20 mouse cellular contexts compared by ENCODE assay signal in genomic region chr13:109175281-109175680, GRCm38 (mm10).
DNase-seq lines count a peak whose midpoint lies in the region; ATAC-seq and TF ChIP-seq lines count a peak whose summit lies in the region.
"Had no signal": no experiment of that assay in that cellular context is flagged by ENCODE, and none has a peak within 500 bp of the region (broad histone marks: within the 10 kb centered on the region; RNA-seq: fewer than 3 reads in every experiment).

No protein-coding gene starts in this region.

- ATAC-seq in kidney, embryonic 15.5 days (replicated peaks; ENCODE audit: low FRiP score): no peak
- ATAC-seq: activated CD4-positive, CD25-positive, alpha-beta regulatory T cell, adult 4 months; CD4-positive, CD25-positive, alpha-beta regulatory T cell, adult 4 months; forebrain, embryonic 14.5 days; forebrain, postnatal 0 days; intestine, embryonic 15.5 days had no signal

- WGBS in kidney, embryonic 15.5 days: 72% methylated on average over 6 of the region's 6 CpGs

- no peak overlapping the region for H3K27ac ChIP-seq in kidney, embryonic 15.5 days
- H3K27ac ChIP-seq: hindbrain, embryonic 10.5 days; hindbrain, embryonic 13.5 days; intestine, embryonic 15.5 days had no signal

- no peaks in the 10 kb centered on the region for H3K79me2 ChIP-seq in myocyte (ENCODE audit: control insufficient read depth, insufficient read depth)

- intact Hi-C loops in heart, postnatal 10 days (cut with DNase I): no loop called here

- no peak overlapping the region for H3K4me3 ChIP-seq in myocyte
- no peak overlapping the region for H3K4me3 ChIP-seq in kidney, embryonic 15.5 days (replicated peaks)
- H3K4me3 ChIP-seq: hindbrain, embryonic 10.5 days; hindbrain, embryonic 13.5 days; intestine, embryonic 15.5 days had no signal

- no peaks in the 10 kb centered on the region for H3K27me3 ChIP-seq in myocyte (ENCODE audit: control insufficient read depth, insufficient read depth, insufficient read length)
- no peaks in the 10 kb centered on the region for H3K27me3 ChIP-seq in kidney, embryonic 15.5 days
- H3K27me3 ChIP-seq: hindbrain, embryonic 13.5 days; intestine, embryonic 15.5 days had no signal

- no peaks in the 10 kb centered on the region for H3K36me3 ChIP-seq in myocyte (ENCODE audit: control insufficient read depth, insufficient read depth)
- no peaks in the 10 kb centered on the region for H3K36me3 ChIP-seq in kidney, embryonic 15.5 days
- H3K36me3 ChIP-seq: hindbrain, embryonic 10.5 days; hindbrain, embryonic 13.5 days; intestine, embryonic 15.5 days had no signal

- H3K9me3 ChIP-seq in kidney, embryonic 15.5 days (replicated peaks): no peaks in the 10 kb centered on the region
- H3K9me3 ChIP-seq: hindbrain, embryonic 10.5 days; hindbrain, embryonic 13.5 days; intestine, embryonic 15.5 days had no signal

- TF ChIP-seq POLR2A in myocyte (IDR thresholded peaks at IDR 0.05; ENCODE audit: insufficient read length, low read depth): no peak

- DNase-seq in right cerebral cortex, adult 18-20 months: peak; percentile 21
- no peak for DNase-seq in right cerebral cortex, postnatal 4 days
- DNase-seq in 416B (ENCODE audit: low read depth) (peak; percentile 70), NIH3T3 (ENCODE audit: low read depth) (peak; percentile 53)
- no peak for DNase-seq in heart, postnatal 10 days
- DNase-seq in ovary, postnatal 10 days (ENCODE audit: low spot score): no peak
- DNase-seq: adrenal gland, adult 8-10 months; adrenal gland, postnatal 25 days; B cell, adult 2 months; forebrain, postnatal 0 days; heart, adult 11 months had no signal

- H3K4me2 ChIP-seq in myocyte (ENCODE audit: low read depth): peak overlapping the region; percentile 42
- no peak overlapping the region for H3K4me2 ChIP-seq in kidney, embryonic 15.5 days
- H3K4me2 ChIP-seq: heart, embryonic 11.5 days; hindbrain, embryonic 13.5 days; intestine, embryonic 15.5 days had no signal

- no peaks in the 10 kb centered on the region for H3K4me1 ChIP-seq in kidney, embryonic 15.5 days
- H3K4me1 ChIP-seq: hindbrain, embryonic 10.5 days; hindbrain, embryonic 13.5 days; intestine, embryonic 15.5 days had no signal

- H3ac ChIP-seq in myocyte (ENCODE audit: control insufficient read depth, insufficient read length): no peak overlapping the region

- no peak overlapping the region for H3K9ac ChIP-seq in kidney, embryonic 15.5 days
- H3K9ac ChIP-seq: forebrain, postnatal 0 days; hindbrain, embryonic 13.5 days; intestine, embryonic 15.5 days had no signal

TF ChIP-seq in myocyte, 11 proteins besides CTCF, POLR2A, EP300 and RAD21:
- TF ChIP-seq CEBPB (IDR thresholded peaks at IDR 0.05; ENCODE audit: insufficient read depth, poor library complexity, severe bottlenecking): peak; percentile 82
- no peak for TF ChIP-seq MYOD1 (IDR thresholded peaks at IDR 0.05; ENCODE audit: control insufficient read depth in 1 of 3, insufficient read length in 2 of 3, low read depth in 2 of 3)

Comparison
In these comparisons a context has a peak if more than half of its experiments do, and no peak if none do; other contexts are left out.
1. DNase-seq: peak in right cerebral cortex, adult 18-20 months (single experiment), 416B (single experiment) and NIH3T3 (single experiment); none in right cerebral cortex, postnatal 4 days (single experiment), heart, postnatal 10 days (0 of 2) and ovary, postnatal 10 days (single experiment).